Mouse (Mus musculus) forebrain, embryonic 11.5 days (tissue): ENCODE results near the gene Crbn. TPM values are rescaled to one million over a fixed set of nuclear protein-coding genes. Genes with fewer than 3 reads are reported as not detected.

Experiments
- ATAC-seq: fragments of 200-750 bp; cut with Nextera tagmentation; replicated peaks from 2 replicates; pipeline ENCODE4 v1.8.0; 2017; ENCODE audit warnings: moderate TSS enrichment; ENCODE audit not compliant: low FRiP score
- DNase-seq: peaks from one replicate; pipeline ENCODE4 v3.0.0-alpha.2; 2017; ENCODE audit warnings: low spot score
- H3K27ac ChIP-seq: fragments of 300-500 bp; sonication (generic); 2 replicates; pipeline ENCODE4 v1.5.1; 2014; ENCODE audit warnings: low read depth, low read length
- H3K27me3 ChIP-seq: fragments of 300-500 bp; sonication (generic); 2 replicates; pipeline ENCODE4 v1.6.1; 2014; ENCODE audit warnings: mild to moderate bottlenecking, low read length, mixed read lengths; ENCODE audit not compliant: control insufficient read depth, insufficient read depth
- H3K36me3 ChIP-seq: fragments of 300-500 bp; sonication (generic); 2 replicates; pipeline ENCODE4 v1.6.1; 2014; ENCODE audit warnings: mild to moderate bottlenecking, low read length, moderate library complexity, mixed read lengths; ENCODE audit not compliant: control insufficient read depth, insufficient read depth
- H3K4me1 ChIP-seq: fragments of 300-500 bp; sonication (generic); replicated peaks from 2 replicates; pipeline ENCODE4 v1.6.1; 2014; ENCODE audit warnings: low read length, mixed read lengths; ENCODE audit not compliant: control insufficient read depth, insufficient read depth
- H3K4me2 ChIP-seq: fragments of 300-500 bp; sonication (generic); 2 replicates; pipeline ENCODE4 v1.6.1; 2014; ENCODE audit warnings: low read depth, mild to moderate bottlenecking, low read length, moderate library complexity, mixed read lengths; ENCODE audit not compliant: severe bottlenecking
- H3K4me3 ChIP-seq: fragments of 300-500 bp; sonication (generic); 2 replicates; pipeline ENCODE4 v1.5.1; 2014; ENCODE audit warnings: low read depth, low read length
- H3K9ac ChIP-seq: fragments of 300-500 bp; sonication (generic); 2 replicates; pipeline ENCODE4 v1.6.1; 2014; ENCODE audit warnings: low read length
- H3K9me3 ChIP-seq: fragments of 300-500 bp; sonication (generic); 2 replicates; pipeline ENCODE4 v1.6.1; 2016; ENCODE audit warnings: low read length, mixed read lengths; ENCODE audit not compliant: control insufficient read depth
- WGBS: fragments of 180-500 bp; shearing (Covaris S2); extraction: QIAGEN DNeasy Blood & Tissue Kit; methylation state at CpG from one replicate; pipeline ENCODE4 v1.1.7; 2014; 5-methylcytosine and 5-hydroxymethylcytosine counted together
- polyA plus RNA-seq: library from polyadenylated mRNA; unstranded; fragments of >200 nt; fragmentation: Nextera tagmentation; extraction: Ambion mirVana; gene quantifications from 2 replicates; pipeline ENCODE4 v1.2.1, GENCODE M21; 2014

The Crbn gene
- polyA plus RNA-seq, 1 experiment from 2014 or later = 47.4 TPM

DNA sequence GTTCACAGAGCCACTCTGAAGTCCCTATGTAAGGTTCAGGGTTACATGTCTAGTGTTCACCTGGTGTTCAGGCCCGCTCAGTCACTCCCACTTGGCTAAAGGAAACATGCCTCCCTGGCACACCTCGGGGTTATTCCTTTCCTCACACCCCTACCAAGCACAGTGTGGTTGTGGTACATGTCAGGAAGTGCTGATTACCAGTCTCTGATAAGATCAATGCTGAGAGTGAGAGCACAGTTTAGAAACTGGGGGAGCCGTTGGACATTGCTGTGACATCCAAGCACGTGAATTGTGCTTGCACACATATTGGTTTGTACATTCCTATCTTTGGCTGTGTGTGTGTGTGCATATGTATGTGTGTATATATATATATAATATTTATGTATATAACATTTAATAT lies 67.3 kb downstream of the Crbn start:
- Histone ChIP-seq H3K4me2 (no peak overlapping the region), H3K27ac (no peak overlapping the region), H3K36me3 (no peaks in the 10 kb centered on the region), H3K4me1 (no peaks in the 10 kb centered on the region), H3K27me3 (no peaks in the 10 kb centered on the region), H3K9ac (no peak overlapping the region), H3K4me3 (no peak overlapping the region), H3K9me3 (no peaks in the 10 kb centered on the region)
- DNase-seq (no peak), ATAC-seq (no peak)
- WGBS = 91% methylated on average over 4 of the region's 4 CpGs

Other genes starting within 250 kb of the Crbn start
- gene Il5ra, start 51.0 kb downstream of the Crbn start, polyA plus RNA-seq = not detected in 2 replicates
- gene Trnt1, start 31.0 kb downstream of the Crbn start, polyA plus RNA-seq = 77.5 and 89.6 TPM in 2 replicates